Mouse (Mus musculus) layer of hippocampus, adult 2 months (tissue): ENCODE results near the gene Lgr6. TPM values are rescaled to one million over a fixed set of nuclear protein-coding genes. Genes with fewer than 3 reads are reported as not detected.

Experiments
- DNase-seq, 2 experiments: peaks; one replicate each; pipeline ENCODE4 v3.0.0; 2022; ENCODE audit warnings: low spot score in 2 of 2
- H3K27ac ChIP-seq: fragments of 200-600 bp; 2 replicates; pipeline ENCODE4 v1.8.1; 2022
- H3K4me3 ChIP-seq: fragments of 200-600 bp; 2 replicates; pipeline ENCODE4 v1.8.1; 2022; ENCODE audit warnings: mild to moderate bottlenecking
- CTCF ChIP-seq: fragments of 200-600 bp; conservative IDR thresholded peaks from 2 replicates; pipeline ENCODE4 v1.8.1; 2022; ENCODE audit warnings: antibody characterized with exemption, mild to moderate bottlenecking, moderate library complexity
- total RNA-seq, 2 experiments: library from RNA; stranded (reverse); gene quantifications; 2 replicates each; pipeline ENCODE4 v1.2.3; 2021

Lgr6 gene
- total RNA-seq, 2 experiments from 2014 or later = 2.4 TPM

DNA sequence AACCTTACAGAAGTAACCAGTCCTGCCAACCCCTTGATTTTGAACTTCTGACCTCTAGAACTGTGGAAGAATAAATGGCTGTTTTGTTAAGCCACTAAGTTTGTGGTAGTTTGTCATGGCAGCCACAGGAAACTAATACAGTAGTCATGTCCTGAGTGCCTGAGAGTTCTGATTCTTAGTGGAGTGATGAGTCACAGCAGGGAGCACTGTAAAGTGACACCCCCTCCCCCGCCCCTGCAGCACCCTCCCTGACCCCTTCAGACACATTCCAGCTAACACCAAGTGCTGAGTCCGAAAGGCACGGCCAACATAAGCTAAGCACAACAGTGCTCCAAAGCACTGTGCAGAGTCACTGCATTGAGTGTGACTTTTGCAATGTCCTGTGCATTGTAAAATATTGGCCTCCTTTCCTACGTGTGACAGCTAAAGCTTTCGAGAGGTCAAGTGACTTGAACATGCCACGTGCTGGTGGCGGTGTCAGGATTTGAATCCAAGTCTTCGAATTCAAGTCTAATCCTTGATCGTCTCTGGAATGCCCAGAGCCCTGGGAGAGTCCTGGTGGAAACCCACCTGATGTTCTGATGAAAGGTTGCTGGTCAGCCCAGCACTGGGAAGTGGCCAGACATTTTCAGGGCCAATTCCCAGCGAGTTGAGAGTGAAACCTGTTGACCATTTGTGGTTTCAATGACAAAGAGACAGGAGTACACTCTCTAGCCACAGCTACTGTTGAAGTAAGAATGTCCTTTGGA lies 88.0 kb downstream of the Lgr6 start:
- Histone ChIP-seq H3K27ac (no peak overlapping the region), H3K4me3 (no peak overlapping the region)
- no peak for DNase-seq
- TF ChIP-seq CTCF = no peak

- TF ChIP-seq CTCF = no peak
- no peak overlapping the region for H3K4me3 ChIP-seq
- DNase-seq = no peak
- H3K27ac ChIP-seq = no peak overlapping the region
Observed at GRCm38 (mm10) chr1:135014921-135015445, 90.1 kb downstream of the Lgr6 start.

DNA sequence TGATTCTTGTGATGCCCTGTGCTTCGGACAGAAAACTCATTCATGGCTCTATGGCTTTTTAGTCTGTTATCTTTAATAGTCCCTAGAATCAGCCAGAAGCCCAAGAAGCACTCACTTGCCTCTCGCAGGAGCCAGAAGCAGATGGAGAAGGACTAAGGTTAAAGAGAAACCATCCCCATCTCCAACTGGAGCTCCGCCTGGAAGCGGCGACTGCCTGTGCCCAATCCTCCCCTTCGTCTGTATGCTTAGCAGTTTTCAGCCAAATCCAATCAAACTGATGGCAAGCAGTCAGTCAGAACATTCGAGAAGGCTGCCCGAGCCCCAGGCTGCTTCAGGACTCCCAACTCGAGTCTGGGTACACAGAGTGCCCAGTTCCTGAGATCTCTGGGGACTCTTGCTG lies 92.6 kb downstream of the Lgr6 start:
- no peak overlapping the region for H3K4me3 ChIP-seq
- peak overlapping the region; percentile 36; the same call in 1 of the 2 replicates for H3K27ac ChIP-seq
- DNase-seq = no peak
- TF ChIP-seq CTCF = no peak

- peak overlapping the region; percentile 36; the same call in 1 of the 2 replicates for H3K27ac ChIP-seq
Observed at GRCm38 (mm10) chr1:135011912-135012311, 93.2 kb downstream of the Lgr6 start.

GRCm38 (mm10) chr1:135009833-135010232 lies 95.2 kb downstream of the Lgr6 start:
- Histone ChIP-seq H3K27ac (no peak overlapping the region), H3K4me3 (no peak overlapping the region)
- no peak for TF ChIP-seq CTCF
- no peak for DNase-seq

More at GRCm38 (mm10) chr1:135011912-135012311, 93.2 kb downstream of the Lgr6 start:
- no peak overlapping the region for H3K4me3 ChIP-seq
- no peak for DNase-seq
- TF ChIP-seq CTCF = no peak

GRCm38 (mm10) chr1:135005696-135006095 lies 99.4 kb downstream of the Lgr6 start:
- no peak for TF ChIP-seq CTCF
- Histone ChIP-seq H3K27ac (no peak overlapping the region), H3K4me3 (no peak overlapping the region)
- no peak for DNase-seq

GRCm38 (mm10) chr1:135003346-135003745 lies 101.7 kb downstream of the Lgr6 start:
- no peak for TF ChIP-seq CTCF
- no peak for DNase-seq
- no peak overlapping the region for H3K4me3 ChIP-seq
- H3K27ac ChIP-seq = no peak overlapping the region

DNA sequence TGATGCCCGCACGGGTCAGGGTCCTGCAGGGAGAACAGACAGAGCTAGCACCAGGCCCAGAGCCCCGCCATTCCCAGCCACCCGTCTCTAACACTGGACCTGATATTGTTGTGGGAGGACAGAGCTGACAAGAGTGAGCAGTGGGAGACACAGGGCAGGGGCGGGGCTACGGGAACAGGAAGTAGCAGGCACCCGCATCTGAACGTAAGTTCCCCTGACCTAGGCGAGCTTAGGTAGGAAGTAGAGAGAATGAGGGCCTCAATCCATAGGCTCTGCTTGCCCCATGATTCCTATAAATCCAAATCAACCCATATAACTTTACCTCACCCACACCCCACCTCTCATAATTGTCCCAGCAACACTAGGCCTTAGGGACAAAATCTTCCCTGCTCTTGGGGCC lies 104.5 kb downstream of the Lgr6 start:
- TF ChIP-seq CTCF = no peak
- Histone ChIP-seq H3K27ac (no peak overlapping the region), H3K4me3 (no peak overlapping the region)
- DNase-seq = no peak

DNA sequence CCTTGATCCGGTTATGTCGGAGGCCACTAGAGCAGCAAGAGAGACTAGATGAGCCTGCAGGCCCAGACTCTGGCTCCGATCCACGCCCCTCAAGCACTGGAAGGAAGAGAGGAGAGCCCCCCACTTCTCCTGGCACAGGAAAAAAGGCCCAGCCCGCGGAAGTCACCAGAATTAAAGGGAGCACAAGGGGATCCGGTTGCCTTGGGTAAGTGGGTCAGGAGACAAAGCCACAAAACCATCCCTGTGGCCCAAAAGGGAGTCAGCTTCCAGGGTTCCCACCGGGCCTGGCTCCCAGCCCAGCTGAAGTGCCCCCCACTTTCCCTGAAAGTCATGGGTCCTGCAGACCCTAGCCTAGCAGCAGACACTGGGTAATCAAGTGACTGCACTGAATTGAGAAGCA lies 106.8 kb downstream of the Lgr6 start:
- no peak for DNase-seq
- no peak overlapping the region for H3K27ac ChIP-seq
- TF ChIP-seq CTCF = no peak
- H3K4me3 ChIP-seq = no peak overlapping the region

DNA sequence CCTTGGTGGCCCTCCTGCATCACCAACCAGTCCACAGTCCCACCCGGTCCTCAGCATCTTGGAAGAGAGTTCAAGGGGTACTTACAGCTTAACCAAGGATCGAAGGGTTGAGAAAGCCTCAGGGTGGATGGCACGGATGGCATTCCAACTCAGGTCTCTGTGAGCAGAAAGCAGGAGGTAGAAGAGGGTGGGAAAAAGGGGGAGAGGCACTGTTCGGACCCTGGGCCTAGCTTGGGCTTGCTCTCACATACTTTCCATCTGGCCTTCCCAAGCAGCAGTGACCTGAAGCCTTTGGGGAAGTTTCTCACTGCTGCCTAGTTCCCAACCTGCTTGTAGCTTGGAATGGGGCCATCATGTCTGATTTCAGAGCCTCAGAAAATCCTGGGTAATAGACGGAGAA lies 107.5 kb downstream of the Lgr6 start:
- Histone ChIP-seq H3K27ac (no peak overlapping the region), H3K4me3 (no peak overlapping the region)
- no peak for TF ChIP-seq CTCF
- DNase-seq = no peak

DNA sequence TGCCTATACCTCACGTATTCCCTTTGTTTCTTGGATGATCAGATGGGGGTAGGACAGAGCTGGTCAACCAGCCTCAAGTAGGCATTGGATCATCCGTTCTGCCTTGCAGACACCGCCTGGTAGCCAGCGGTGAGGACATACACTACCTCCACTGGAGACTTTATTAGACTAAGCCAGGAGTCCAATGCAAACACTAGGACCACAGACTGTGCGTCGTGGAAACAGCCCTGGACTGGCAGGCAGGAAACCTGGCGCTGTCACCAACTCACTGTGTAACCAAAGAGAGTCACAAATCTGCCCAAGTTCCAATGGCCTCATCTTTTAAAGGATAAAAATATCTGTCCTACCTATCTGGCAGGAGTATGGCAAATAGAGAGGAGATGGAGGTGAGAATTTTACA lies 108.6 kb downstream of the Lgr6 start:
- DNase-seq = no peak
- TF ChIP-seq CTCF = no peak
- Histone ChIP-seq H3K27ac (no peak overlapping the region), H3K4me3 (no peak overlapping the region)

GRCm38 (mm10) chr1:134995954-134996353 lies 109.1 kb downstream of the Lgr6 start:
- DNase-seq = no peak
- Histone ChIP-seq H3K4me3 (no peak overlapping the region), H3K27ac (no peak overlapping the region)
- TF ChIP-seq CTCF = no peak

DNA sequence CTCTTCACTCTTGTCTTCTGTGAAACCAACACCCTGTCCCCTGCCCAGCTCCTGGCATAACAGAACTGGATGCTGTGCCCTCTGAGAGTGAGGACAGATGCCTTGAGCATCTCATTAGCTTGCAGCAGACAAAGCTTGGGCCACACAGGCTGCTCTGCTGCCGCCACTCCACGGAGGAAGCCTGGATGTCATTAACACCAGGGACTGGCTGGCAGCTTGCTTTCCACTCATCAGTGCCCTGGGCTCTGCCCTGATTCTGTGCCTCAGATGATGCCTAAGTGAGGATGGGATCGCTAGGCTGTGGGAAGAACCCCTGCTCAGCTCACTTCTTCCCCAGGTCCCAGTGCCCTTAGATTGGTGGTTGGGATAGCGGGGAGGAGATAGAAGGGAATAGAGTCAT lies 109.6 kb downstream of the Lgr6 start:
- no peak for DNase-seq
- no peak for TF ChIP-seq CTCF
- Histone ChIP-seq H3K27ac (no peak overlapping the region), H3K4me3 (no peak overlapping the region)

DNA sequence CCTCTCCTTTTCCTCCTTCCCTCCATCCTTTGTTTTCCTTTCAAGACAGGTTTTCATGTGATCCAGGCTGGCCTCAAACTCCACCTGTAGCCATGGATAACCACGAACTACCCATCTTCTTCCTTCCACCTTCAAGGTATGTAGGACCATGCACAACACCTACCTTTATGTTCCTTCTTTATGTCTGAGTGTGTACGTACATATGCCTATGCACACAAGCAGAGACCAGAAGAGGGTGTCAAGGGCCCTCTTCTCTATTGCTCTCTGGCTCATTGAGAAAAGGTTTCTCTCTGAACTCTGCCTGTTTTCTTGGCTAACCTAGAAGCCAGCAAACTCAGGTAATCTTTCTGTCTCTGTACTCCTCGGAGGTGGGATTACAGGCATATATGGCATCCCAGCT lies 110.3 kb downstream of the Lgr6 start:
- H3K4me3 ChIP-seq = no peak overlapping the region

More for the DNA sequence above, 110.3 kb downstream of the Lgr6 start:
- no peak for TF ChIP-seq CTCF
- H3K27ac ChIP-seq = no peak overlapping the region
- no peak for DNase-seq
